Mouse (Mus musculus) adrenal gland (tissue): ENCODE data around the gene Phc1.

Source experiments
- intact Hi-C: fragments of 180-260 bp; cut with DNase I; formaldehyde crosslinking; loops from one replicate; pipeline ENCODE4 v1.15.1; 2025

The Phc1 gene

DNA sequence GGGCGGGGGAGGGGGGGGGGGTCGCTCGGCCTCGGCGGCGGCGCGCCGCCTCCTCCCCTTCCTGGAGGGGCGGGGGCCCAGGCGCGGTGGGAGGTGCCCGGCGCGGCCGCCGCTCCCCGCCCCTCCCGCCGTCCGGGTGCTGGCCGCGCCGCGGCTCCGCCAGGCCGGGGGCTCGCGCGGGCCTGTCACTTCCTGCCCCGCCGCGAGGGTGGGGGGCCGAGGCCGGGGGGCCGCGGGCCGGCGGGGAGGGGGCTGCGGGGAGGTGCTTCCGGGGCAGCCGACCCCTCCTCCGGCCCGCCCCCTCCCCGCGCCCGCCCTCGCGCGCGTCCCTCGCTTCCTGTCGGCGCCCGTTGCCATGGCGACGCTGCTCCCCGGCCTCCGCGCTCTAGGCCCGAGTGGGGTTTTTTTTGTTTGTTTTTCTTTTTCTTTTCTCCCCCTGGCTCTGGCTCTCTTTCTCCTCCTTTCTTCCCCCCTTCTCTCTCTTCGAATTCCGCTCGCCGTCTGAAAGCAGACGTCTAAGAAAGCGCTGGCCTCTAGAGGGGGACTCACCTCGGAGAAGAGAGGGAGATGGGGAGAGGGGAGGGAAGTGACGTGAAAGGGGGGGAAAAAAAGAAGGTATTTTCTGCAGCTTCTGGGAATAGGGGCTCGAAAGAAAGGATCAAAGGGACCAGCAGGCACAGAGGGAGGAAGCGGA lies 566 bp downstream of the Phc1 start:
- intact Hi-C loops, result no loop called here

DNA sequence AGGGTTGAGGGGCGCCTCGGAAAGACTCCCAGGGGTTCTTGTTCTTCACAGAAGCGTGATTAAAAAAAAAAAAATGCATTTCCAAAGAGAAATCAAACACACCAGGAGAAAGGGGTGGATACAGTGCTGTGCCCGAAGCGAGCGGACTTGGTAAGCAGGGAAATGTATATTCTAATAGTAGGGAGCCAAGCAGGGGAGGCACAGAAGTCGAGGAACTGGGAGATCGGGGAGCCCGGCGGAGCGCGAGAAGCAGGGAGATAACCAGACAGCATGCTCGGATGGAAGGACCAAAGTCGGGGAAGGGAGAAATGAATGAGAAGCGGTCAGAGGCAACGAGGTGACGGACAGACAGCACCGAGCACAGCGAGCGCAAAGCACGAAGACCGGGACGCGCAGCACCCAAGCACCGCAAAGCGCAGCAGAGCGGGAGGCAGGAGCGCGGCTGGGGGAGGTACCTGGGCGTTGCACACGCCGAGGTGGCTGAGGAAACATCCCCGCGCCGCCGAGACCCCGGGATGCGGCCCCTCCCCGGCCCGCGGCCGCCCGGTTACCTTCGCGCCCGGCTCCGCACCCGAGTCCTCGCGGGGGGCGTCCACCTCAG lies 1.2 kb downstream of the Phc1 start:
- intact Hi-C loops, result no loop called here

GRCm38 (mm10) chr6:122337546-122337945 lies 2.8 kb downstream of the Phc1 start:
- intact Hi-C loops, result no loop called here

DNA sequence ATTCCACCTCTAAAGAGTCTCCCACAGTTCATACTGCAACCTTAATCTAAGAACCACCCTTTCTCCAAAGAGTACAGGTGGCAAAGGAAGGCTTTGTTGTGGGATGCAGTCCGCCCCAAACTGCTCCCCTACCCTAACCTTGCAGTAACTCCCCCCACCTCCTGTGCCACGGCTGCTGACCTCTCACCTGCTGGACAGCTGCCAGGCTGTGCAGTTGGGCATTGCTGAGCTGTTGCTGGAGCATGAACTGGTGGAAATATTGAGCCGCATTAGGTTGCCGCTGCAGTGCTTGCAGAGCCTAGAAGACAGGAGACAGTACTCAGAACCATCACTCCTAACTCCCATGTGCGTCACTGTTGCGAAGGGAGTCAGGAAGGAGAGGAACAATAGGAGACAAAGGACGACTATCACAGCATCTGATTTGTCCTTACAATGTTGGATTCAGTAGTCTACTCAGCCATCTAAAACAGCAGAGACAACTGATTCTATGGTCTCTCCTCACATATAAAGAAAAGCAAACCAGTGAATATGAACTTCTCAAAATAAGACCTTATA lies 5.5 kb downstream of the Phc1 start:
- intact Hi-C loops, result no loop called here

GRCm38 (mm10) chr6:122333081-122333612 lies 7.2 kb downstream of the Phc1 start:
- intact Hi-C loops, result no loop called here

- intact Hi-C loops, result no loop called here
These were observed 14.9 kb downstream of the Phc1 start for GRCm38 (mm10) chr6:122325361-122325975.

DNA sequence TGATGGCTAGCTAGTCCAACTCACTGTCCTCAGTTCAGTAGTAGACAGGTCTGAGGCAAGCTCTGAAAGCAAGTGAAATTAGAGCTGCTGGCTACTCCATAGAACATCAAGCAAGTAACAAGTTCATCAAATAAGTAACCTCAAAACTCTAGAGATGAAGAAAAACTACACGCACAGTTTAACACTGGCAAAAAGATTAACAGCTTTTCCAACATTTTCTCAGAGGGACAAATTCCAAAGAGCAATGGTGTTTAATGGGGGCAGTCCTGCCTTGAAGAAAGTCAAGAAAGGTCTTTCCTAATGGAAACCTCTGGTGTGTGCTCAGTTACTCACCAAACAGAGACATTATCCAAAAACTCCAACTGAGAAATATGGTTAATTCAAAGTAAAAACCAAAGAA lies 21.6 kb downstream of the Phc1 start:
- intact Hi-C loops, result no loop called here

DNA sequence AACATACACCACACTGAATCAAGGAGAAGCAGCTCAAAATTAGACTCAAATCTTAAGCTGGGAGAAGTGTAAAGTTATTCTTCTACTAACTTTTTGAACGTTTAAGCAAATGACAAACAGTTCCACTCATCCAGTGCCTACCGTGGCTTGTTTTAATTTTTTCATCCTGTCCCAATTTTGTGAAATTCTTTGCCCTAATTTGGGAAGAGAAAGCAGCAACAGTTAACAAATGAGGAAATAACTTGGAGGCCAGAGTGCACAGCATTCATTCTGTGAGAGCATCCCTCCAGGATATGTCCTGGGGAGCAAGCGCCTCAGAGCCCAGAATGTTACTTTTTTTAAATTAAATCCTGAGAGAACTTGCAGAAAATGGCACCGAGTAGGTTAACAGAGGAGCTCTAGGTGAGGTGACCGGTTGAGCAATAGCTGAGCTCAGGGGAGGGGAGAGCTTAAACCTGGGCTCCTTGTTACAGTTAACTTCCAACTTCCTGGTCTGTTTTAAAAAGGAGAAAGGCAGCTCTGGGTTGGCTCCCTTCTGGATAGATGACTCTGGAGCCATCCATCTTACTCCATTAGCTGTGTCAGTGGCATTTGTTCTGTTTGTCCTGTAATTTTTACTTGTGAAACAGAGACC lies 30.1 kb downstream of the Phc1 start:
- intact Hi-C loops, result no loop called here

GRCm38 (mm10) chr6:122309446-122309960 lies 30.9 kb downstream of the Phc1 start:
- intact Hi-C loops, result no loop called here

DNA sequence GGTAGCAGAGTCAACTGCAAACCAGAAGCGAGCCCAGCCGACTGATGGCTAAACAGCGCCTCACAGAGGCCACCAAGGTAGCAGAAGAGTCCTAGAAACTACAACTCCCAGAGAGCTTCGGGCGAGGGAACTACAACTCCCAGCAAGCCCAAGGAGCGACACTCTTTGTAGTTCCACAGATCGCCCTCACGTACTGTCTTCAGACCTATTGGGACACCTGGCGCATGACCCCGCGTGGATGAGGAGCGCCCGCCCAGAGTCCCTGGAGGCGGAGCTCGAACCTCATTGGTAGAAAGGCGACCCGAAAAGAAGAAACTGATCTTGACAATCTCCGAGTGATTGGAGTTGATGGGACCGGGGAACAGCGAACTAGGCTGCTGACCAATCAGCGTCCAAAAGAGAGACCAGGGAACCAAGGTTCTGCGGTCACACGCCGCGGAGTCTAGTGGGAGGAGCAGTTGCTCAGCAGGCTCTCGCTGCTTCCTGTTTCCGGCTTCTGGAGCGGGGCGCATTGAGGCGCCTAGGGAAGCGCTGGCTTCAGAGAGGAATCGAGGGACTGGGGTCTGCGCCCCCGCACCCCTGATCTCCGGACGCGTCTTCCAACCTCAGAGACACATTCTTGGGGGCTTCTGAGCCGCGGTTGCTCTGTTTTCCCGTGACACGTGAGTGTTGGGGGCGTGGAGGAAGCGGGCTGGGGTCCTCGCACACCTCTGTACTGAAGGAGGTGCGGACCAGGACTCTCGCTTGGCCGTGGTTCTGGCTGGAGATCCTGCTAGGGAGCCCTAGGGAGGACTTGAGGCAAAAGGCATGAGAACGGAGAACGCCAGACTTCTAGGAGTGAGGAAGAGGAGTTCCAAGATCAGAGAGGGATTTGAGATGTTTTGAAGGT lies 31.6 kb downstream of the Phc1 start, which contains the start of gene M6pr:
Gene M6pr (plus strand): TSS at position 216 of the 889 bp plus-strand sequence.
- intact Hi-C loops, result no loop called here

DNA sequence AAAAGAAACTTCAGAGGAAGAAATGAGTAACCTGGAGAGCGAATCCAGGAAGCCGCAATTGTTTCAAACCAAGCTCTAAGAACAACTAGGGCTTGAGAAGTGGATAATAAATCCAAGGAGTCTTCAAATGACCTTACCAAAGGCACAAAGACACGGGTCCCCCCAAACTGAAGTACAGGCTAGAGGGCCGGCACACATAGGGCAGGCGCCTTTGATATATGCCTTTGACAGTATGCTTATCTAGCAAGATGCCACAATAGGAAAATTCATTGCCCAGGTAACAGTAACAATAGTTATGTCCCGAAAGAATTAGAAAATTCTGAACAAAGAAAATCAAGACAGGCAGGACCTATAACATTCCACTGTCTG lies 32.2 kb downstream of the Phc1 start:
- intact Hi-C loops, result no loop called here

GRCm38 (mm10) chr6:122306707-122307106 lies 33.7 kb downstream of the Phc1 start:
- intact Hi-C loops, result loop anchor here (2.0 kb wide), 1 partner anchor 48 kb away; no protein-coding TSS in a partner anchor

DNA sequence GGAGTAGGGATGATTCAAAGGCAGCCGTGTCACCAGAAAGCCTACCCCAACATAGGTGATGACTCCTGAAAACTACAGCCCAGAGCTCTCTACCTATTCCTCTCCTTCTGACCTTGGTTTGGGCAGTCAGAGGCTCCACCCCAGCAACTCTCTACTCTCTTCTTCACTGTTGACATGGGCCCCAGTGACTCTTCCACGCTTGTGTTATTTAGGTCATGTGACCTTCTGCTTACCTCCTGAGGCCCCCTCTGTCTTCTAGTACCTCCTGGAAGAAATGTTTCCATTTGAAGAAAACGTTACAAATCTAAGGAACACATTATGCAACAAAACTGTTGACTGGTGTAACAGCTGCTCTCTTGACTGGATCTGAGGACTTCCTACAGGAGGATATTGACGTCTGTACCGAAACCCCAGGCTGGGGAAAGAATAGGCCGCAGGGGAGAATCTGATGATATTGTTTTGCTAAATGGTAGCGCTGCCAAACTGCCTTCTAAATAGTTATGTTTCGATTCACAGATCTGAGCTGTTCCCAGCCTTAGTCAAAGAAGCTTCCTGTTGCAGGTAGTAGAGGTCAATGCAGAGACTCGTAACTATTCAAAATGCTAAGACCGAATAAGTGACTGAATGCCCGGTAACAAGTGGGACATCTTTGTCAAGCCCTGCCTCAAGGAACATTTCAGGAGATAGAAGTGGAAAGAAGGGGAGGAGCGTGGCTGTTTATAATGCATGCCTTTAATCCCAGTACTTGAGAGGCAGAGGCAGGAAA lies 35.4 kb downstream of the Phc1 start:
- intact Hi-C loops, result loop anchor here (5.0 kb wide), 1 partner anchor 748 kb away; no protein-coding TSS in a partner anchor

DNA sequence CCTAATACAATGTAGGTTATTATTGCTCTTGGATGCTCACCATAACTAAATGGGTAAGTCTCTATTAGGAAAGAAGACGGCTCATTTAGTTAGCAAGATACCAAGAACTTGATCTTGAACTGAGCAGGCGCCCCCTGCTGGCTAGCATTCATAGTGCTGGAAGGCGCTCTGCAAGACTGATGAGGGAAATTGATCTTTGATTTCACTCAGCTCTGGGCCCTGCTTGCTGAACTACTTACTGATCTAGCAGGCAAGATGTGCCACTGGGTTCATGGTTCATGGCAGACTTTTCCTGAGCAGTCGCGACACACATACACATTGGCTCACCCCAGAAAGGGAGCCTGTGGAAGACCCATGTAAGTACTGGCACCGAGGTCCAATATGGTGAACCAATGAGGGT lies 36.0 kb downstream of the Phc1 start:
- intact Hi-C loops, result loop anchor here (5.0 kb wide), 1 partner anchor 747 kb away; no protein-coding TSS in a partner anchor

DNA sequence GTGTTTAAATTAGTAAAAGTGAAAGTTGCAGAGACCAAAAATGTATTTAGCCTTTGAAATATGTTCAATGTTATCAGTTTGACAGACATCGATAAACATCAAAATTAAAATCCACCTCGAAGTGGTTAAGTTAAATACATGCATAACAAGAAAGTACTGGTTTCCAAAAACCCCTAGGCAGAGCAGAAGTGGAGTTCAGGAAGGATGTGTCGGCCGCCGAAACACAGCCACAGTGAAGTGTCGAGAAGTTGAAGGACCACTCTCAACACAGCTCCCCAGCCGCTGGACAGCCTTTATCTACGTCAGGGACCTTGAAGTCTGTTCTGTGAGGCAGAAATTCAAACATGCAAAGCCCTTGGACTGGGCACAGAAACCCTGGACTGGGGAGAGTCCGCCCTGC lies 36.8 kb downstream of the Phc1 start:
- intact Hi-C loops, result loop anchor here (5.0 kb wide), 1 partner anchor 746 kb away; no protein-coding TSS in a partner anchor

GRCm38 (mm10) chr6:122302661-122303060 lies 37.7 kb downstream of the Phc1 start:
- intact Hi-C loops, result loop anchor here (5.0 kb wide), 1 partner anchor 745 kb away; no protein-coding TSS in a partner anchor

DNA sequence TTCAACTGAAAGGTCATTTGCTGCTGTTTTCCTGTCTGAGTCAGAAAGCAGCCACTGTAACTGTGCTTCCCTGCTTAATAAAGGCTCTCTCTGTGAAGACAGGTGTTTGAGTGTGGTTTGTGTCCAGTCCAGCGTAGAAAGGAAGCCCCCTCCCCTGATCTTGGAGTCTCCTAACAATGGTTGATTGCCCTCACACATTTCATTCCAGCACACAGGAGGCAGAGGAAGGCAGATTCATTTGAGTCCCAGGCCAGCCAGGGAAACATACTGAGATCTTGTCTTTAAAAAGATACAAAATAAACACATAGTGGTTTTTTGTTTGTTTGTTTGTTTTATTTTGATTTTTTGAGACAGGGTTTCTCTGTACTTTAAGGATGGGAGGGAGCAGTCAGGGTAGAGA lies 38.2 kb downstream of the Phc1 start:
- intact Hi-C loops, result loop anchor here (5.0 kb wide), 1 partner anchor 745 kb away; no protein-coding TSS in a partner anchor

DNA sequence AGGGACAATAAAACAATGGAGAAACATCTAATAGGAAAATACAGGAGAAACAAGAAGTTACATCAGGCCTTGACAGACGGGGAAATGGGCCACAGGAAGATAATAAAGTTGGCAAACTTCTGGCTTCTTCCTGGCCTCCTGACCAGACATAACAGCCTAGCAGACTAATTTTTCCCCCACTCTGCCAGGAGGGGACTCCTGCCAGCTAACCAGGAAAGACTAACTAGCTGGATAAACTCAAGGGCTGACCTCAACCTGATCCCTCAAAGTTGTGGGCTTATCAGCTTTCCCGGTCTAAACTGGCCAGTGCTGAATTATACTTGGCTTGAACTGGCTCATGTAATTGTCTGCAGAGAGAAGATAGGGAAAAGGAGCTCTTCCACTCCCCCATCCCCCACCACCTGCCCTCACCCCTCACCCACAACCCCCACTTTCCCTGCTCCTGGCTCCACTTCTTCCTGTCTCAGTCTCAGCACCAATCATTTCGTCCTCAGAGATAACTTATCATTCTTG lies 40.7 kb downstream of the Phc1 start:
- intact Hi-C loops, result loop anchor here (5.0 kb wide), 1 partner anchor 742 kb away; no protein-coding TSS in a partner anchor

- intact Hi-C loops, result no loop called here
These were observed 42.1 kb downstream of the Phc1 start for GRCm38 (mm10) chr6:122298223-122298609.
